Mouse (Mus musculus): ENCODE measurements at regions not wholly inside any gene's neighbourhood (a gene's known extent, or its start where the extent isn't known, plus 50 kb on each side); places are given as distances from the start of the nearest gene placed in this dataset.

DNA sequence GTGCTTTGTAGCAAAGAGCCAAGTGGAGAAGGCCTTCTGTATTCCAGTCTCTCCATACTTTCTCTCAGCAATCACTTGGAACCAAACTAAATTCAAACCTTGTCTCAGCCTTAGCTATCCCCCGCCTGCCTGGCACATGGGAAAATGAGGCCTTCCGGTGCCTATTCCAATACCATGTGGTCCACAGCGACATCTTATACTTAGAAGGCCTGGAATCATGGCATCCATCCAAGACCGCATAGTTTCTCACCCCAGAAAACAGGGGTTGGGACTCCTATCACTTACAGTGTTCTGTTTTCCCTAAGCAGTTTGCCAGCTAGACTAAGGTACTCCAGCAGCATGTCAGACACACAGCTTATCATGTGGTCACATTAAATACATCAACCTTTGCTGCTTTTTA lies 1595.4 kb downstream of the Cntnap5b start:
- Histone ChIP-seq H3K4me3 (replicated peaks; ENCODE audit: low read length) (no peak overlapping the region), H3K9ac (ENCODE audit: low read depth, low read length, severe bottlenecking) (no peak overlapping the region), H3K36me3 (ENCODE audit: control insufficient read depth, insufficient read depth, low read length) (no peaks in the 10 kb centered on the region), H3K4me2 (replicated peaks; ENCODE audit: low read depth, low read length, severe bottlenecking) (no peak overlapping the region), H3K27ac (replicated peaks; ENCODE audit: low read depth, low read length) (no peak overlapping the region), H3K9me3 (ENCODE audit: control insufficient read depth, low read length) (no peaks in the 10 kb centered on the region), H3K4me1 (ENCODE audit: control insufficient read depth, insufficient read depth, low read length) (no peaks in the 10 kb centered on the region), H3K27me3 (ENCODE audit: control insufficient read depth, insufficient read depth, low read length) (no peaks in the 10 kb centered on the region)
- peak; percentile 22 for DNase-seq (ENCODE audit: low spot score)
- WGBS = 77% methylated on average over 4 of the region's 4 CpGs
- TF ChIP-seq POLR2A (IDR thresholded peaks at IDR 0.05; ENCODE audit: borderline replicate concordance, extremely low read depth, insufficient read depth, insufficient read length) = no peak
- no peak for ATAC-seq (ENCODE audit: low FRiP score, low read depth)

DNA sequence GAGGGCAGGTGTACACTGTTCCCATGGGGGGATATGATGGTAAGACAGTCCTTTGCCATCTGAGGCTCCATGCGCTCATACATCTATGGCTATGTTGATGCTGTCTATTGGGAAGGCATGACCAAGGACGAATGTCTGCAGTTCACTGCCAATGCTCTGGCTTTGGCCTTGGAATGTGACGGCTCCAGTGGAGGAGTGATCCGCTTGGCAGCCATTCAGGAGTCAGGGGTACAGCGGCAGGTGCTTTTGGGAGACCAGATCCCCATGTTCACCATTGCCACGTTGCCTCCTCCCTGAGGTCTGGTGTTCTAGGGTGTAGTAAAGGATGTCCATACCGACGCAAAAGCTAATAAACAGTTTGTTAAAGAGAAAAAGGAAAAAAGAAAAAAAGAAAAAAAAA lies 1613.7 kb downstream of the Cntnap5b start:
- no peak overlapping the region for H3K4me2 ChIP-seq (replicated peaks; ENCODE audit: low read depth, low read length, severe bottlenecking)
- no peak overlapping the region for H3K4me3 ChIP-seq (replicated peaks; ENCODE audit: low read length)
- WGBS = 89% methylated on average over 8 of the region's 8 CpGs
- no peak for DNase-seq (ENCODE audit: low spot score)
- no peak overlapping the region for H3K27ac ChIP-seq (replicated peaks; ENCODE audit: low read depth, low read length)
- H3K27me3 ChIP-seq (ENCODE audit: control insufficient read depth, insufficient read depth, low read length) = no peaks in the 10 kb centered on the region
- H3K9me3 ChIP-seq (ENCODE audit: control insufficient read depth, low read length) = no peaks in the 10 kb centered on the region
- no peak for TF ChIP-seq POLR2A (IDR thresholded peaks at IDR 0.05; ENCODE audit: borderline replicate concordance, extremely low read depth, insufficient read depth, insufficient read length)
- ATAC-seq (ENCODE audit: low FRiP score, low read depth) = no peak
- no peaks in the 10 kb centered on the region for H3K4me1 ChIP-seq (ENCODE audit: control insufficient read depth, insufficient read depth, low read length)
- no peak overlapping the region for H3K9ac ChIP-seq (ENCODE audit: low read depth, low read length, severe bottlenecking)
- no peaks in the 10 kb centered on the region for H3K36me3 ChIP-seq (ENCODE audit: control insufficient read depth, insufficient read depth, low read length)

Measured in limb, embryonic 14.5 days (tissue).